Comparison of ENCODE assay signal across 1 mouse cellular context in genomic region chr10:75365231-75365633, GRCm38 (mm10).
TF ChIP-seq lines count a peak whose summit lies in the region.

No protein-coding gene starts in this region.

TF ChIP-seq in CH12.LX, 34 proteins besides CTCF, POLR2A, EP300 and RAD21 (continued from another document):
- TF ChIP-seq MEF2A (IDR thresholded peaks at IDR 0.05; ENCODE audit: borderline replicate concordance, low read depth, low read length) (no peak; the same call in 1 of the 2 replicates), POLR2AphosphoS2 (IDR thresholded peaks at IDR 0.05; ENCODE audit: low read depth, low read length) (peak; percentile 96), RCOR1 (conservative IDR thresholded peaks at IDR 0.05; ENCODE audit: low read depth, low read length) (no peak), JUN (IDR thresholded peaks at IDR 0.05; ENCODE audit: insufficient read depth, low read depth, low read length) (no peak), MAFK (IDR thresholded peaks at IDR 0.05; ENCODE audit: insufficient replicate concordance, low read length) (no peak), CHD1 (IDR thresholded peaks at IDR 0.05; ENCODE audit: low read depth, low read length) (peak; percentile 66; the same call in 1 of the 2 replicates), GABPA (IDR thresholded peaks at IDR 0.05; ENCODE audit: insufficient replicate concordance, low read depth, low read length) (no peak), TBP (conservative IDR thresholded peaks at IDR 0.05; ENCODE audit: low read depth, low read length) (peak; percentile 90), CHD2 (IDR thresholded peaks at IDR 0.05; ENCODE audit: low read length) (peak; percentile 79), MYC (IDR thresholded peaks at IDR 0.05; ENCODE audit: low read depth, low read length) (peak; percentile 42; the same call in 1 of the 2 replicates), MXI1 (IDR thresholded peaks at IDR 0.05; ENCODE audit: low read depth, low read length) (peak; percentile 85)
